36 mouse cellular contexts compared by ENCODE assay signal in genomic region chr2:25214444-25214843, GRCm38 (mm10). TPM values are rescaled to one million over a fixed set of nuclear protein-coding genes. Genes with fewer than 3 reads are reported as not detected.
DNase-seq lines count a peak whose midpoint lies in the region; ATAC-seq and TF ChIP-seq lines count a peak whose summit lies in the region.
"Had no signal": no experiment of that assay in that cellular context is flagged by ENCODE, and none has a peak within 500 bp of the region (broad histone marks: within the 10 kb centered on the region; RNA-seq: fewer than 3 reads in every experiment).

TSS of gene Stpg3 (minus strand) at chr2:25214637.

- H3K27ac ChIP-seq in heart, embryonic 10.5 days: no peak within 1 kb of the TSS
- H3K27ac ChIP-seq in heart, adult 2 months: no peak within 1 kb of the TSS
- H3K27ac ChIP-seq in testis, adult 2 months (ENCODE audit: control insufficient read depth, insufficient read depth, low read depth, low read length): peak within 1 kb of the TSS; percentile 15
- no peak within 1 kb of the TSS for H3K27ac ChIP-seq in kidney, postnatal 0 days
- H3K27ac ChIP-seq: forebrain, embryonic 15.5 days; heart, embryonic 13.5 days; hindbrain, embryonic 10.5 days; hindbrain, embryonic 15.5 days; liver, embryonic 12.5 days; macrophage; midbrain, embryonic 10.5 days; neural tube, embryonic 12.5 days had no signal

- H3K4me3 ChIP-seq in heart, embryonic 10.5 days: peak within 1 kb of the TSS; percentile 10; the same call in 1 of the 2 replicates
- H3K4me3 ChIP-seq in heart, adult 2 months: no peak within 1 kb of the TSS
- peak within 1 kb of the TSS; percentile 98 for H3K4me3 ChIP-seq in testis, adult 2 months (ENCODE audit: control insufficient read depth, low read depth, low read length)
- H3K4me3 ChIP-seq in kidney, postnatal 0 days (replicated peaks; ENCODE audit: low read depth, low read length): no peak within 1 kb of the TSS
- H3K4me3 ChIP-seq: forebrain, embryonic 15.5 days; heart, embryonic 13.5 days; hindbrain, embryonic 10.5 days; hindbrain, embryonic 15.5 days; liver, embryonic 12.5 days; midbrain, embryonic 10.5 days; myocyte; neural tube, embryonic 12.5 days had no signal

- H3K27me3 ChIP-seq in heart, embryonic 10.5 days (ENCODE audit: insufficient read depth, poor library complexity, severe bottlenecking): peaks cover 34% of the 10 kb centered on the region
- H3K27me3 ChIP-seq in heart, adult 2 months (ENCODE audit: control insufficient read depth, insufficient read depth, low read length): no peaks in the 10 kb centered on the region
- no peaks in the 10 kb centered on the region for H3K27me3 ChIP-seq in testis, adult 2 months (ENCODE audit: control insufficient read depth, insufficient read depth, low read length)
- no peaks in the 10 kb centered on the region for H3K27me3 ChIP-seq in kidney, postnatal 0 days (ENCODE audit: insufficient read depth, low read length)
- H3K27me3 ChIP-seq: forebrain, embryonic 15.5 days had no signal

- no peaks in the 10 kb centered on the region; the same call in 1 of the 2 replicates for H3K36me3 ChIP-seq in heart, embryonic 10.5 days
- H3K36me3 ChIP-seq in heart, adult 2 months (ENCODE audit: control insufficient read depth, insufficient read depth, low read length): no peaks in the 10 kb centered on the region
- H3K36me3 ChIP-seq in testis, adult 2 months (ENCODE audit: control insufficient read depth, insufficient read depth, low read length): no peaks in the 10 kb centered on the region
- H3K36me3 ChIP-seq in kidney, postnatal 0 days (ENCODE audit: insufficient read depth, low read length): no peaks in the 10 kb centered on the region
- H3K36me3 ChIP-seq: forebrain, embryonic 15.5 days; hindbrain, embryonic 10.5 days; hindbrain, embryonic 15.5 days; neural tube, embryonic 12.5 days had no signal

- no peak for DNase-seq in heart, embryonic 10.5 days (ENCODE audit: low spot score)
- DNase-seq in heart, adult 2 months: no peak
- no peak for DNase-seq in testis, postnatal 14 days (ENCODE audit: low spot score)
- DNase-seq in kidney, postnatal 0 days (ENCODE audit: low spot score): peak; percentile 13
- peak; percentile 58 for DNase-seq in yolk sac, embryonic 10.5 days (ENCODE audit: low spot score)
- DNase-seq in cerebellum, postnatal 14 days: no peak
- no peak for DNase-seq in heart, postnatal 25 days (ENCODE audit: low spot score)
- DNase-seq: adrenal gland, adult 2 months; adrenal gland, postnatal 36 days; cerebellum, adult 8-10 months; cerebellum, postnatal 36 days; gastrocnemius, postnatal 36 days; heart, adult 18-20 months; heart, postnatal 10 days; left cerebral cortex, postnatal 4 days; liver, postnatal 0 days; right cerebral cortex, postnatal 14 days; thymus, postnatal 25 days had no signal

- peaks cover 2% of the 10 kb centered on the region for H3K79me2 ChIP-seq in heart, adult 2 months (replicated peaks; ENCODE audit: control insufficient read depth, insufficient read depth, low read length)

- H3K4me2 ChIP-seq in kidney, postnatal 0 days (ENCODE audit: low read length): no peak within 1 kb of the TSS
- H3K4me2 ChIP-seq: forebrain, embryonic 15.5 days; heart, embryonic 13.5 days; hindbrain, embryonic 15.5 days; liver, embryonic 12.5 days; neural tube, embryonic 12.5 days had no signal

- no peak within 1 kb of the TSS for H3K9ac ChIP-seq in heart, adult 2 months (ENCODE audit: low read depth, low read length)
- H3K9ac ChIP-seq in kidney, postnatal 0 days (ENCODE audit: low read depth, low read length): no peak within 1 kb of the TSS
- H3K9ac ChIP-seq: forebrain, embryonic 15.5 days; heart, embryonic 13.5 days; hindbrain, embryonic 15.5 days; liver, embryonic 12.5 days; liver, postnatal 0 days; neural tube, embryonic 12.5 days had no signal

- H3K4me1 ChIP-seq in heart, embryonic 10.5 days: peaks cover 17% of the 10 kb centered on the region
- H3K4me1 ChIP-seq in heart, adult 2 months (ENCODE audit: control insufficient read depth, insufficient read depth, low read length): peaks cover 4% of the 10 kb centered on the region; the same call in 1 of the 2 replicates
- peaks cover 2% of the 10 kb centered on the region for H3K4me1 ChIP-seq in testis, adult 2 months (ENCODE audit: control insufficient read depth, insufficient read depth, low read length)
- H3K4me1 ChIP-seq in kidney, postnatal 0 days (replicated peaks; ENCODE audit: insufficient read depth, low read length): peaks cover 10% of the 10 kb centered on the region

- 71% methylated on average over 3 of the region's 3 CpGs for WGBS in heart, embryonic 10.5 days
- 70% methylated on average over 3 of the region's 3 CpGs for WGBS in heart, adult 2 months
- WGBS in kidney, postnatal 0 days: 52% methylated on average over 3 of the region's 3 CpGs

- ATAC-seq in kidney, postnatal 0 days (replicated peaks; ENCODE audit: low FRiP score, low read depth): 0 out of 2 replicates have a peak, but pooled peaks have one; percentile 47
- ATAC-seq: activated CD4-positive, CD25-positive, alpha-beta regulatory T cell, adult 4 months; forebrain, embryonic 15.5 days; inflammation-experienced regulatory T-cells, adult 6 months; liver, embryonic 12.5 days; liver, postnatal 0 days had no signal

- intact Hi-C loops in heart, adult 2 months (cut with DNase I): no loop called here
- intact Hi-C loops in heart, postnatal 25 days (cut with DNase I): no loop called here

- TF ChIP-seq EP300 in heart, adult 2 months (IDR thresholded peaks at IDR 0.05; ENCODE audit: insufficient read depth, low read depth, low read length): no peak

- TF ChIP-seq POLR2A in heart, adult 2 months (IDR thresholded peaks at IDR 0.05; ENCODE audit: insufficient read depth, low read depth, low read length): no peak
- TF ChIP-seq POLR2A in testis, adult 2 months (IDR thresholded peaks at IDR 0.05; ENCODE audit: control insufficient read depth, low read depth, low read length): peak; percentile 70; the same call in 1 of the 2 replicates

- H3K9me3 ChIP-seq in heart, embryonic 10.5 days: no peaks in the 10 kb centered on the region
- H3K9me3 ChIP-seq in kidney, postnatal 0 days (replicated peaks; ENCODE audit: low read length): no peaks in the 10 kb centered on the region
- H3K9me3 ChIP-seq: forebrain, embryonic 15.5 days; heart, embryonic 13.5 days; hindbrain, embryonic 10.5 days; hindbrain, embryonic 15.5 days; liver, embryonic 12.5 days; midbrain, embryonic 10.5 days; neural tube, embryonic 12.5 days had no signal

- no peak for TF ChIP-seq CTCF in heart, adult 2 months (IDR thresholded peaks at IDR 0.05)
- TF ChIP-seq CTCF in testis, adult 2 months (IDR thresholded peaks at IDR 0.05; ENCODE audit: control insufficient read depth, insufficient read depth, insufficient replicate concordance, low read depth, low read length): no peak
- no peak for TF ChIP-seq CTCF in kidney, postnatal 0 days (IDR thresholded peaks at IDR 0.05; ENCODE audit: low read depth)

RNA-seq across cellular contexts. Expression of gene Stpg3, which starts in this region (rescaled TPM):
- 0.10 TPM in 1 of 2 replicates, not detected in the other for polyA plus RNA-seq in heart, embryonic 10.5 days (2016; fragmentation: Nextera tagmentation; extraction: Ambion mirVana)
- not detected for total RNA-seq in heart, adult 2 months (2021)
- polyA plus RNA-seq in heart, adult 2 months (2012; rRNA removed): 0.20 TPM in 1 of 2 replicates, not detected in the other
- polyA plus RNA-seq in testis, adult 2 months (2012; rRNA removed): 244 and 247 TPM in 2 replicates
- polyA plus RNA-seq in kidney, postnatal 0 days (2015; fragmentation: Nextera tagmentation; extraction: Ambion mirVana): 0.29 and 0.43 TPM in 2 replicates
- total RNA-seq in heart, postnatal 25 days (2021): not detected
- total RNA-seq: adrenal gland, adult 2 months; adrenal gland, postnatal 36 days; gastrocnemius, adult 18-20 months; gastrocnemius, postnatal 36 days; heart, adult 18-20 months; heart, postnatal 10 days; left cerebral cortex, postnatal 4 days had no signal
- polyA plus RNA-seq: activated CD4-positive, CD25-positive, alpha-beta regulatory T cell, adult 4 months; adrenal gland, adult 2 months; embryonic facial prominence, embryonic 11.5 days; forebrain, embryonic 15.5 days; heart, embryonic 13.5 days; hindbrain, embryonic 10.5 days; hindbrain, embryonic 15.5 days; inflammation-experienced regulatory T-cells, adult 6 months; limb, embryonic 14.5 days; liver, embryonic 12.5 days; liver, postnatal 0 days; macrophage; midbrain, embryonic 10.5 days; midbrain, postnatal 0 days; myocyte; neural tube, embryonic 12.5 days; small intestine, adult 2 months; stomach, embryonic 14.5 days had no signal

Comparison
In these comparisons a context has a peak if more than half of its experiments do, and no peak if none do; other contexts are left out.
1. RNA of gene Stpg3 (polyA plus RNA-seq): 244 to 247 TPM in testis, adult 2 months; 0.29 to 0.43 TPM in kidney, postnatal 0 days, 0.10 TPM in heart, embryonic 10.5 days and 0.20 TPM in heart, adult 2 months; every median in the first group is over 100 times any median in the second.
2. H3K4me3 ChIP-seq: peak in heart, embryonic 10.5 days (single experiment) and testis, adult 2 months (single experiment); none in heart, adult 2 months (single experiment) and kidney, postnatal 0 days (single experiment).
3. Peak in DNase-seq and ATAC-seq in kidney, postnatal 0 days; RNA of the gene not detected or under 1 TPM.